Mouse (Mus musculus) NIH3T3 (cell line): ENCODE data around the gene Cfap54.

ENCODE experiments used
- DNase-seq: peaks from one replicate; pipeline ENCODE4 v3.0.0-alpha.2; 2012; ENCODE audit warnings: low read depth

Gene Cfap54

DNA sequence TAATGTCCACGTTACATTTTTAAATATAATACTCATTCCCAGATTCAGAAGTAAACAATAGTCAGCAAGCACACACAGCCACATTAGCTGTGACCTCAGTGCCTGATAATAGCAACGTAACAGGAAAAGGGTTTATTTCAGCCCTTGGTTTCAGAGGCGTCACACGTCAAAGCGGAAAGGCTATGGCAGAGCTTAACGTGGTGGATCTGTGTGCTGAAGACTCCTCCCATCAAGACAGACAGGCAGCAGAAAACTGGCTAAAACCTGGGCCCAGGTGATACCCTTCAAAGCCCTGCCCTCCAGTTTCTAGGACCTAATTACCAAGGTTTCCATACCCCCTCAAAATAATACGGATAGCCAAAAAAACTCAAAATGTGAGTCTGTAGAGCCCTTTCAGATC lies 16.0 kb upstream of the Cfap54 start:
- no peak for DNase-seq

DNA sequence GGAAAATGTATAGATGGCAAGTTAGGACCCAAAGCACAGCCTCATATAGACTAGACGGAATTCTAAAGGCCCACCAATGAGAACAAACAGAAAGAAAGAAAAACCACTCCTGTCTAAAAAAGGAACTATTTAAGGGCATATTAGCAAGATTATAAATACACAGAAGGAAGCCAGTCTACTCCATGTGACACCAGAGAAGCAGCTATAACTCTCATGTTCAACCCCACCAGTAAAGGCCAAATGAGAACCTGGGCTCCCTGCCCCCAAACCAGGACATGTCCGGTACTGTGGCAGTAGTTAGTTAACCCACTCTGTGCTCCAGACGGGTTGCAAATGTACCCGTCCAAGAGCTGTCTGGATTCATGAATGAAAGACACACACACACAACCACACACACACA lies 14.4 kb upstream of the Cfap54 start:
- DNase-seq, result no peak

DNA sequence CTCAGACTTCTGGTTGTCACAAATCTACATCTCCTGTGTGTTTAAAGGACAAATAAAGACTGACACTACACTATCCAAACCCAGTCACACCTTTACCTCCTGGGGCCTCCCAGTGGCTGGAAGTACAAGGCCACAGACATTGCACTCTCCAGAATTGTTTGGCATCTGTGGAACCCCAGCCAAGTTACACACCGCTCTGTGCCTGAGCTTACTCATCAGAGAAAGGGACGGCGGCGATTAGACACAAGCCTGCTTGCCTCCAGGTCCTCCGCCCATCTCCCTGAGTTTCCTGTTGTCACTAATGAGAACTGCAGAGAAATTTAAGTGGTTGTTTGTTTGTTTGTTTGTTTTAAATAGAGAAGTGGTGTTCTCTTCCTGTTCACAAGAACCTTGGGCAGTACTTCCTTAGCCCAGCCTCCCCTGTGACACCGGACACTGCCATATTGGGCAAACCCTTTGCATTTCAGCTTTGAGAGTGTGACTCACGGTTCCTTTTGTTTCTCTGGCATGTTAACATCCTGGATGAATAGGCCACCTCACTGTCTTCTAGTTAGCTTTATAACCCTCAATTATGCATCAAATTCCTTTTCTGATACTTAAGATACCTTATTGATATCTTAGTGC lies 13.7 kb upstream of the Cfap54 start:
- peak; percentile 50 for DNase-seq

DNA sequence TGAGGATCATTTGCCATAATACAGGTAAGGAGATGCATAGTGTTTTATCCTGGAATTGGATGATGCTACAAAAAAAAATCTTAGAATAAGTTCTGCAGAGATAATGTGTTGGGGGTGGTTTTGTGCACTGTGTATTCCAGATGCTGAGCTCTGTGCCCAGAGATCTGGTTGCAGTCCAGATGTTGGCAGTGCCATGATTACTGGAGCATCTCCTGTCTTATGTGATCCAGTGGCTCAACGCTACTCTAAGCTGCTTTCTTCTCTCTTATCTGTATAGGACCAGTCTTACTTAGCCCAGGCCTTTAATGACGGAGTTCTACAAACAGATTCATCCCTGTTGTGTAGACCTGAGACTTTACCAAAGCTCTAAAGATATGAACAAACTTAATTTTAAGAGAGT lies 10.5 kb upstream of the Cfap54 start:
- DNase-seq, result no peak

DNA sequence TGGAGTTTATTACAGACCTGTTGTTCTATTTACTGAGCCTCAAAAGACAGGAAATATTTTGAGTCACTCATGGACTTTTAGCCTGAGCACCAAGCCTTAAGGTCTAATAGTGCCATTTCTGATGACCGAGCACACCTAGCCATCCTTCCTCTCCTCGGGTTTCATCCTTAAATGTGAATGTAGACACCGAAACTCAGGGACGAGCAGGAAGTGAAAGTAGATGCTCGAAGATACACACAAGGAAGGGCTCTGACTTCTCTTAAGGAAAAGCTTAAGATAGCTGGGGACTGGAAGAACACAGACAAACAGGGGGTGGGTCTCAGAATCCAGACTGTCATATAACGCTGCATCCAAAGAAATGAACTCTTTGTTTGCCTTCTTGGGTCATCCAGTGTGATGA lies 8.8 kb upstream of the Cfap54 start:
- DNase-seq, result no peak

DNA sequence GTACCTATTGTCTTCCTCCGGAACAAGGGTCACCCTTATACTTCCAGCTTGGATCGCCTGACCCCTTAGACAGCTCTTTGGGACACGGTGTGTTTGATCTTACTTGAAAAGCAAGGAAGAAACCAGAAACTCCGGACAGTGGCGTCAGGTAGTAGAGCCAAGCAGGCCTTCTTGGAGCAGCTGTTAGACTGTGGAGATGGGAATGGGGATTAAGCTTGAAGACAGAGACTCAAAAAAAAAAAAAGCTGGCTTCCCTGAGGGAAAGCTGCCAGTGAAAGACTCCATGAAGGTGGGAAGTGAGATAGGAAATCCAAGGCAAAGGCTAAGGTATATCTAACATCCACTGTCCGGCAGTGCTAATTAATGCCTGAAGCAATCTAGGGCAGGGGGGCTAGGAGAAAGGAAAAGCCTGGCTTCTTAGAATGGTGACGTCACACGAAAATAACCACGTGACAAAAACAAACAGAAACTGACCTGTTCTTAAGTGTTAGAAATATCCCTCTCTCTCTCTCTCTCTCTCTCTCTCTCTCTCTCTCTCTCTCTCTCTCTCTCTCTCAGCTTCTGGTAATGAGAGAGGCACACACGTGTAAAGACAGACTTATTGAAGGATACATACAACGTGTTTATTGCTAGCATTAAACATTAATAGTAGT lies 7.1 kb upstream of the Cfap54 start:
- no peak for DNase-seq

DNA sequence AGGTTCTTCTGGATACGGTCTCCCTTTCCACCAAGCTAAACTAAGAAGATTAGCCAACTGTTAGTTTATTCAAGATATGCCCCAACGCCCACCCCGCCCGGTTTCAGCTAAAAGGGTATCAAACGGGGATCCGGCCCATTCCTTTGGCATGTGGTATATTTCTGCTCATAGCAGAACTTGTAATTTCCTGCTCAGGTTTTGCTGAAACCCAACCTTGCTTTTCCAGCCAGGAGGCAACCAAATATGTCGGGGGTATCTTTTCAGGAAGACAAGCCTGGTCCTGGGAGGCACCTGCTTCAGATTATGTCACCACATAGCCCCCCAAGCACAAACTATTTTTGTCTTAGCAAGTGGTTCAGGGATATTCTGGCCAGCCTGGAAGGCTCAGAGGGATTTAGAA lies 6.1 kb upstream of the Cfap54 start:
- no peak for DNase-seq

DNA sequence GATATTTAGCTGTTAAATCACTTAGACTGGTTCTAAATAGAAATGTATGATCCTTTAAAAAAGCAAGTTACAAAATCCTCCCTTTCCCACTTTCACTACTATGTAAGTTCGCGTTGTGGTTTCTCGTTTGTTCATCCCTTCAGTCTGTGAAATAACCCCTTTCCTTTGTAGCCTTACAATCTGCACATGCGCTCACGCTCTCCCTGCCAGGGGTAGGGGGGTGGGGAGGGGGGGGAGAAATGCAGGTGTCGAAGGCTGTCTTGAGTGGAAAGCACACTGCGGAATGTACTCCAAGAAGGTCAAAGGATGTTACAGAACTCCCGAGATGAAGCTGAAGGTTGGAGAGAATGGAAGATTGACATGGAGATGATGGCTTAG lies 2.5 kb upstream of the Cfap54 start:
- no peak for DNase-seq

DNA sequence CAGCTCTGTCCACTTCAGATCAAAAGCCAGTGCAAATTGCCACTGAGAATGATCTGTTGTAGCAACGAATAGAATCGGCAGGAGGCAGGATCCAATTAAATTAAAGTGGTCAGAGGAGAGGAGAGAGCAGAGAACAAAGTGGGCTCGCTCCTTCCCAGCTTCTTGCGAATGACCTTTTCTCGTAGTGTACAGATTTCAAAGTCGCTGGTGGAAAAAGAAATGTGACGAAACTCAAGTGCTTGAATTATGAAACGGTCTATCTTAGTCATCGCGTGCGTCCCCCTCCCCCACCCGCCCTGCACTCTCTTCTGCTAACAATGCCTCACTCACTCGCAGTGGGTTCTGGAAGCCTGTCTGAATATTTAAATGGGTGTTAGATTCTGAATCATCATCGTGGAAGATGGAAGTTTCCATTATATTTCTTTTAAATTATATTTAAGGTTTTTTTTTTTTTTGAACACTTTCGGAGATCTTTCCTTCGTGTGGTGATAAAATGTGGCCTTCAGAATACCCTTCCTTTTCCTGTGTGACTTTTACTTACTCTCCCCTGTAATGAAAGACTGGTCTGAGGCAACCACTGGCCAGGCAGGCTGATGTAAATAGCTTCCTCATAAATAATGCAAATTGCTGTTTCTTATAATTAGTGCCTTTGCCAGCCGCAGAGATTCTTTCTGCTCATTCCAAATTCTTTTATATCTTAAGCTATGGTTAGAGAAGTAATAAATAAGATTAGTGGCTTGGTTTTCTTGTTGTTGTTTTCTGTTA lies 2.0 kb upstream of the Cfap54 start:
- peak; percentile 82 for DNase-seq

DNA sequence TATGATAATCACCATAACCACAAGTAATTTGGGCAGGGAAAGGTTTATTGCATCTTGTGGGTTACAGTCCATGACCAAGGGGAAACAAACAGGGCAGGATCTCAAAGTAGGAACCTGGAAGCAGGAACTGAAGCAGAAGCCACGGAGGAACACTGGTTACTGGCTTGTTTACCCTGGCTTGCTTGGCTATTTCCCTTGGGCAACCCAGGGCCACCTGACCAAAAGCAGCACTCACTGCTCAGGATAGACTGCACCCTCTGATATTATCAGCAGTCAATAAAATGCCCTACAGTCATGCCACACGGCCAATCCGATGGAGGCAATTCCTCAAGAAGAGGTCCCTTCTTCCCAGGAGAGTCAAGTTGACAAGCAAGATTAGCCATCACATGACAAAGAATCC lies 1.9 kb downstream of the Cfap54 start:
- DNase-seq, result no peak

DNA sequence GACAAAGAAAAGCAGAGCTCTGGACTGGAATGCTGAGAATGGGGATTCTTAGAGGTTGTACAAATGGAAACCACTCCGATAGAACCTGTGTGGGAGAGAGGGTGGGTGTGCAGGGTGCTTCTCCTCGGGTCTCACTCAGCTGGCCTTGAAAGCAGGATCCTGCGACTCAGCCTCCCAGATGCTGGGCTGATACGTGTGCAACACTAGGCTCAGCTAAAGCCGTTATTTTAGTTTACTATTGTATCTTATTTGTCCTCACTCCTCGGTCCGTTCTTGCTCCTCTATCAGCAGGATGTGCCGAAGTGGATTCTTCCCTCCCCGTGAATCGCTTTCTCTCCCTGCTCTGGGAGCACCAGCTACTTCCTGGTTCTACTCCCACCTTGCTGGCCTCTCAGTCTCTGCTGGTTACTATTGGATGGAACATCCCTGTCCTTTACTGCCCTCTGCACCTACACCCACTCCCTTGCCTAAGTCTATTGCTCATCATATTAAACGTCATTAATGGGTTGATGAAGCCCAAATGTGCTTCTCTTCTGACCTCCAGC lies 3.4 kb downstream of the Cfap54 start:
- DNase-seq, result no peak

DNA sequence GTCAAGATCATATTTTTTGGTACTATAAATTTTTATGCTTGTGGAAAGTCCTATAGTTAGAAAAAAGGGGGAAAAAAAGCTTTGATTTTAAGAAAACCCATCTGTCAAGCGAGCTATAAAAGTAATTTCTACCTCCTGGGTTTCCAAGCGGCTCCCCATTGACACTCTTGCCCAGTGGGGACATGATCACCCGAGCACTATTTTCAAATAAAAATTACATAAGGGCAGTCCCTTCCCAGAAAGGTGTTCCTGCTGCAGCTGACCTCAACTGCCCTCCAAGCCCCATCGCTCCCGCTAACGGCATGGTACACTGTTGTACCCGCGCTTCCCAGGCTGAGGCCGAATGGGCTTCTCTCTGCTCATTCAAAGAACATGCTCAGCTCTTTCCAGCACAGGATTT lies 5.0 kb downstream of the Cfap54 start:
- no peak for DNase-seq

DNA sequence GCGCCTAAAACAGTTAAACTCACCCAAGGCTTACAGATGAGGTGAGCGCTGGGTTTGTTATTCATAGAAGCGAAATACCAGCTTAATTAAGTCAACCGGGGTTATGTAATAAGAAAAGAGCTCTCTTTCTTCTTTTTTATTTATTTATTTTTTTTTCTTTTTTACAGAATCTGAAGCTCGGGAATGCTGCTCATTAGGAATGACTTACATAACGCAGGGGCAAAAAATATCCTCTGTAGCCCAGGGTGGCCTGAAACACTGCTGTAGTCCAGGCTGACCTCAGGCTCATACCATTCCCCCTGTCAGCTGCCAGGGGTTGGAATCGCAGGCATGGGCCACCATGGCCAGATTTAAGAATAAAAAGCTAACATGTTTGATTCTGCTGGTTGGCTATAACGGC lies 5.6 kb downstream of the Cfap54 start:
- no peak for DNase-seq

DNA sequence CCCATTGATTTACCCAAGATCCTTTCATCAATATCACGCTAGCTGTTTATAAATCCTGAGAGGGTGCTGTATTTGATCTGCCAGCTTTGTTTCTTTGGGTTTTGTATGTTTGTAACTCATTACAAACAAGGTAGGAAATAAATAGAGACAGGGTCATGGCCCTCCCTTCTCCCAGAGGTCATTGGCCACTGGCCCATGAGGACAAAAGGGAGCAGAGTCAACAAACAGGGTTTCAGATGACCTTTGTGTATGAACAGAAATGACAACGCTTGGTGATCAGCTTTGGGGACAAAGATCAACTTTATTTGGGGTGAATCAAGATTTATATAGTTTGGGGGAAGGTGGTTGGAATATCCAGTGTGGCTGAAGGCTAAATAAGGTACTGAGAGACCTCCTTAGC lies 8.6 kb downstream of the Cfap54 start:
- no peak for DNase-seq

DNA sequence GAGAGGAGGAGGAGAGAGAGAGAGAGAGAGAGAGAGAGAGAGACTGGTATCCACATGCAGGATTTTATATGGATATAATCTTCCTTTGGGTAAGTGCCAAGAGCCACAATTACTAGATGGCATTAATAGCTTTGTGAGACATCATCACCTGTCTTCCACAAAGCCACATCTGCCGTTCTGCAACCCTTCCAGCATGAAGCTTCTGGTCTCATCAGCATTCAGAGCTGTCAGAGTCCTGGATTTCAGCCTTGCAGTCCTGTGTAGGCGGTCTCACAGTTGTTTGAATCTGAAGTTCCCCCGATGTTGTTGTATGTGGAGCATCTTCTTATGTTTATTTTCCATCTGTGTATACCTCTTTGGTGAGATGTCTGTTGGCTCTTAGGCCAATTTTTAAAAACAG lies 9.7 kb downstream of the Cfap54 start:
- no peak for DNase-seq

DNA sequence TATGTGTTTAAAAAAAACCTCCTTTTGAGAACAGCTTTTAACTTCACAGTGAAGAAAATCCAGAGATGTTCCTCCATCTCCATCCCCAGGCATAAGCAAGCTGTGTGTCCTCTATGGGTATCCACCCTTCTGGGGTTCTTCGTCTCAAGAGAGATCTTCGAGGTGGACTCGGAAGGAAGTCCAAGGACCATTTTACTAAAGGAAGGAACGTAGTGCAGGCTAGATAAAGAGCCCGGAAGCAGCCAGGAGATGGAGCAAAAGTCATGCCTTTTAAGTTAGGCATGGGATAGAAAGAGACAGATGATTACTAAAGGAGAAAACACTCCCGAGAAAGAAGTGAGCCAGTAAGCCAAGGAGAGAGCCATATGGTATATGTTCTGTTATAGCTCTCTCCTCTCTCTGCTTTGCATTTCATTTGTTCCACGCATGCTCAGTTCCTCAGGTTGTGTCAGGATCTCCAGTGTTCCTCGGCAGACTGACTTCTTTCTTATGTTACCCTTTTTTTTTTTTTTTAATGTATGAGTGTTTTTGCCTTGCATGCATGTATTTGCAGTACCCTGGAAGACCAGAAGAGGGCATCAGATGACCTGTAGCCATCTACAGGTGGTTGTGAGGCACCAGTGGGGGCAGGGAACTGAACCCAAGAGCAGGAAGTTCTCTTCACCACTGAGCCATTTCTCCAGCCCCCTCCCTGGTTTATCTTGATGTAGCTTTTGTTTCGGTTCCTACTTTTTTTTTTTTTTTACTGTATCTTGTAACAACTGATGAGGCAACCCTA lies 11.1 kb downstream of the Cfap54 start:
- peak; percentile 81 for DNase-seq

DNA sequence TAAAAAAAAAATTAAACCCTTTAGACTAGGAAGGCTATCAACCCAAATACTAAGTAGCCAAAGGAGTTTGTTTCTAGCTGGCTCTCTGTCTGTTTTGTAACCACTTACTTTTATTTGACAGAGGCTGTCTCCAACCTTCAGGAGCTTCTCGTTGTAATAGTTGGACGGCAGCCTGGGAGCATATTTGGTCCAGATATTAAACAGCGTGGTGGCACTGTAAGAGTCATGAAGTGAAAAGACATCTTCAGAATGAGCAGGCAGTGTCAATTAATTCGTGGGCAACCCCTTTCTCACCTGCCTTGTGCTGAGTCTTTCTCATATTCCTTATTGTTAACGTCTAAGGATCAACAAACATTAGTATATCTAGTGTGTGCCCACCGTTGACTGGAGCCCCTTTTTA lies 11.7 kb downstream of the Cfap54 start:
- DNase-seq, result no peak

DNA sequence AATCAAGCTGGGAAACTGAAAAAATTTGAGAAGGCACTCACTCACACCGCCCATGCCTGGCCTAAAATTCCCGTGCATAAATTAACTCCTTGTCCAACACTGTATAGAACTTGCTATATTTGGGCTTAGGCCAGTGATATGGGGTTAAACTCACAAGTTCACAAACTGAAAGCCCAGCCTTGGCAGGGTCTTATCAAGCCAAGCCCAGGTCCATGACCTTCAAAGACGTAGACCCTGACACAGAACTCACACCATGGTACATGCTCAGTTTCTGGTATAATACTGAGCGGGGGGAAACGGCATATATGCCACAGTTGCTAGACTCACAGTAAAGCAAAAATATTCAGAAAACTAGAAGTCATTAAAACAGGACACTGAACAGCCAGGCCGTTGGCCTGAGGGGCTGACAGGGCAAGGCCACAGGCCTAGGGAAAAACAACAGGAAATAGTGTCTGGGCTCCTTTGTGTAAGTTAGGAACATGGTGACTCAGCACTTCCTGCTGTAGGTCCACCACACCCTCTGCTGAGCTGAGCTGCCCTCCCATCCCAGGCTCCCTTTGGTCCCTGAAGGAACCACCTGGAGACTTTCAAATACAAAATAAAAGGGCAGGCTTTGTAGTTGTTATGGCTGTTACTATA lies 12.3 kb downstream of the Cfap54 start:
- DNase-seq, result no peak

DNA sequence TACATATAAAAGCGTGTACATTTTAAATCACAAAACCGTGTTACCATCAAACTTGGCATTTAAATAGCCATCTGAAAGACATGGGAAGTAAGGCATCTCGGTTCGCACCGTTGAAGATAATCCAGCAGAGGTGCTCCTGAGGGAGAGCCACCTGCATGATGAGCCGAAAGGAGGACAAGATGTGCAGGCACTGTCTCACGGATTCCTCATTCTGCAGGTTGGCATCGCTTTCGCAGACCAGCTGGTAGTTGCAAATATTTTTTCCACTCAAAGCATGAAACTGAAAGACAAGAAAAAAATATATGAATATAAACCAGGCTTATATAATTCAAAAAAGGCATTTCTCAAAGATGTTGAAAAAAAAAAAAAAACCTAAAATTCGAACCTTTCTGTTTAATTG lies 16.4 kb downstream of the Cfap54 start:
- no peak for DNase-seq

DNA sequence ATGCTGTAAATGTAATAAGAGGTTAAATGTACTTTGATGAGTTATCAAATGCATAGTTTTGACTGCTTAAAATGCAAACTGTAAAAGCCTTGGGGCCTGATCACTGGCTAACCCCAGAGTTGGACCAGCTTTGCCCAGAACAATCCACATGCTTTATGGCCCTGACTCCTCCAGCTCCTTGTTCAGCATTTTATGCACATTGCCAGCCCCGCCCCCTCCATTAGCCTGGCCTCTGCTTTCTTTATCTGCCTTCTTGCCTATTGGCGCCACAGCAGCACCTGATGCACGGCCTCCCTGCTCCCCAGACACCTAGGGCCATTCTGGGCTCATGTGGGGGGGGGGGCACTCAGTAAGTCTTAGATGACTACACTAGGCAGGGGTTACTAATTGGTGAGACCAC lies 17.8 kb downstream of the Cfap54 start:
- DNase-seq, result no peak

DNA sequence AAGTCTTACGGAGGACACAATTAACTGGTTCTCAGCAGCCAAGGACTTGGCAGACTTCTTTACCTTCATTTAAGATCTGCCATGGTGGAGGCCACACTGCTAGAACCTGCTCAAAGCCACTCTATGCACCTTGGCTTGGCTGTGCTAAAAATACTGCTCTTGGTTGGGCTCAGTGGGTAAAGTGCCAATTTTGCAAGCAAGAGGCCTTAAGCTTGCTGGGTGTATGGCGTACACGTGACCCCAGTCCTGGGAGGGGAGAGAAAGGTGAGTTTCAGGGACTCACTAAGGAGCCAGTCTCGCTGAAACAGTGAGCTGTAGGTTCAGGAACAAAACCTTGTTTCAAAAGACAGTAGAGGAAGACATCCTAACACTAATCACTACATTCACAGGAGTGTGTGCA lies 19.0 kb downstream of the Cfap54 start:
- no peak for DNase-seq

DNA sequence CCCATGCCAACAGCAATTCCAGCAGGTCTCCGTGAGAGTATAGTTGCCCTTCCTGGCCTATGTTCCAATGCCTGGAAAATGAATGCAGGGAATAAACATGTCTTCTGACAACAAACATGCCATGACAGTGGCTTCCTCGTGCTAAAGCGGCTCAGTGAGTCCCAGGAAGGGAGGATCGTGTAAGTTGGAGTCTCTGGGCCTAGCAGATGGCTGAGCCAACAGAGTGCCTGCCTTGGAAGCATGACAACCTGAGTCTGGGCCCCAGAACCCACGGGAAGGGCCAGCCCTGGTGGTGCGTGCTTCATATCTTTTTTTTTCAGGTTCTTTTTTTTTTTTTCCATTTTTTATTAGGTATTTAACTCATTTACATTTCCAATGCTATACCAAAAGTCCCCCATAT lies 27.6 kb downstream of the Cfap54 start:
- no peak for DNase-seq
